Mouse (Mus musculus): Measurements from ENCODE around the gene Ift22.

GRCm38 (mm10) chr5:136904621-136905020, 3.3 kb upstream of the Ift22 start:
- TF ChIP-seq CTCF (IDR thresholded peaks at IDR 0.05; ENCODE audit: low read depth) (no peak), EP300 (IDR thresholded peaks at IDR 0.05; ENCODE audit: low read depth) (no peak)

Data from liver, embryonic 14.5 days (tissue).